Mouse (Mus musculus) lung, postnatal 0 days (tissue): ENCODE data around the gene Marcks.

ENCODE experiments used
- CTCF ChIP-seq: IDR thresholded peaks from 2 replicates; pipeline ENCODE4 v1.5.1; 2016; ENCODE audit warnings: antibody characterized with exemption, mild to moderate bottlenecking
- EP300 ChIP-seq: IDR thresholded peaks from 2 replicates; pipeline ENCODE4 v1.6.1; 2016; ENCODE audit warnings: antibody characterized with exemption, mild to moderate bottlenecking, control low read depth

- TF ChIP-seq CTCF (no peak), EP300 (no peak)
Measured at GRCm38 (mm10) chr10:37129652-37130051, 9.1 kb downstream of the Marcks start.
